Mouse (Mus musculus) heart, embryonic 16.5 days (tissue): ENCODE data around the gene Tmcc2. TPM values are rescaled to one million over a fixed set of nuclear protein-coding genes. Genes with fewer than 3 reads are reported as not detected.

Experiments
- ATAC-seq: fragments of 200-750 bp; cut with Nextera tagmentation; replicated peaks from 2 replicates; pipeline ENCODE4 v1.8.0; 2017; ENCODE audit warnings: moderate number of reproducible peaks; ENCODE audit not compliant: insufficient read depth, low FRiP score; ENCODE audit errors: extremely low read depth
- H3K27ac ChIP-seq: fragments of 300-500 bp; sonication (generic); 2 replicates; pipeline ENCODE4 v1.5.1; 2014; ENCODE audit warnings: mild to moderate bottlenecking, low read length, control low read depth, moderate library complexity
- H3K27me3 ChIP-seq: fragments of 300-500 bp; sonication (generic); 2 replicates; pipeline ENCODE4 v1.6.1; 2014; ENCODE audit warnings: low read length, mixed read lengths; ENCODE audit not compliant: control insufficient read depth, insufficient read depth
- H3K36me3 ChIP-seq: fragments of 300-500 bp; sonication (generic); 2 replicates; pipeline ENCODE4 v1.6.1; 2014; ENCODE audit not compliant: control insufficient read depth, insufficient read depth
- H3K4me1 ChIP-seq: fragments of 300-500 bp; sonication (generic); 2 replicates; pipeline ENCODE4 v1.6.1; 2014; ENCODE audit warnings: low read length, mixed read lengths; ENCODE audit not compliant: control insufficient read depth, insufficient read depth
- H3K4me2 ChIP-seq: fragments of 300-500 bp; sonication (generic); 2 replicates; pipeline ENCODE4 v1.6.1; 2014; ENCODE audit warnings: low read depth, mild to moderate bottlenecking, control low read depth, low read length
- H3K4me3 ChIP-seq: fragments of 300-500 bp; sonication (generic); 2 replicates; pipeline ENCODE4 v1.5.1; 2014; ENCODE audit warnings: mild to moderate bottlenecking, control low read depth, low read length
- H3K9ac ChIP-seq: fragments of 300-500 bp; sonication (generic); 2 replicates; pipeline ENCODE4 v1.6.1; 2014; ENCODE audit warnings: low read length, control low read depth
- H3K9me3 ChIP-seq: fragments of 300-500 bp; sonication (generic); replicated peaks from 2 replicates; pipeline ENCODE4 v1.6.1; 2016; ENCODE audit warnings: low read length; ENCODE audit not compliant: control insufficient read depth
- whole genome bisulfite sequencing: fragments of 180-500 bp; shearing (Covaris S2); extraction: QIAGEN DNeasy Blood & Tissue Kit; methylation state at CpG from one replicate; pipeline ENCODE4 v1.1.7; 2014; 5-methylcytosine and 5-hydroxymethylcytosine counted together
- polyA plus RNA-seq: library from polyadenylated mRNA; unstranded; fragments of >200 nt; fragmentation: Nextera tagmentation; extraction: Ambion mirVana; gene quantifications from 2 replicates; pipeline ENCODE4 v1.2.1, GENCODE M21; 2015

Tmcc2 gene
- polyA plus RNA-seq, 1 experiment from 2014 or later = 10.6 TPM

- Histone ChIP-seq H3K4me3 (no peak overlapping the region), H3K4me2 (no peak overlapping the region), H3K9ac (no peak overlapping the region), H3K27me3 (0 out of 2 replicates have a peak, but pooled peaks cover 3% of the 10 kb centered on the region), H3K4me1 (peaks cover 23% of the 10 kb centered on the region; the same call in 1 of the 2 replicates), H3K27ac (no peak overlapping the region), H3K36me3 (no peaks in the 10 kb centered on the region), H3K9me3 (no peaks in the 10 kb centered on the region)
- WGBS = 52% methylated on average over 5 of the region's 5 CpGs
- ATAC-seq = no peak
These were observed 71.8 kb downstream of the Tmcc2 start for GRCm38 (mm10) chr1:132319242-132319641.

GRCm38 (mm10) chr1:132317894-132318863 is 72.9 kb downstream of the Tmcc2 start:
- Histone ChIP-seq H3K36me3 (no peaks in the 10 kb centered on the region), H3K4me2 (peak overlapping the region; percentile 82; the same call in 1 of the 2 replicates), H3K27ac (peak overlapping the region; percentile 36; the same call in 1 of the 2 replicates), H3K9me3 (no peaks in the 10 kb centered on the region), H3K4me1 (peaks cover 23% of the 10 kb centered on the region; the same call in 1 of the 2 replicates), H3K27me3 (peaks cover 3% of the 10 kb centered on the region; the same call in 1 of the 2 replicates), H3K4me3 (no peak overlapping the region), H3K9ac (no peak overlapping the region)
- no peak for ATAC-seq
- 56% methylated on average over 8 of the region's 8 CpGs for WGBS

GRCm38 (mm10) chr1:132317413-132317812 is 73.7 kb downstream of the Tmcc2 start:
- Histone ChIP-seq H3K27ac (peak overlapping the region; percentile 36; the same call in 1 of the 2 replicates), H3K4me2 (peak overlapping the region; percentile 82), H3K4me1 (peaks cover 20% of the 10 kb centered on the region), H3K36me3 (no peaks in the 10 kb centered on the region), H3K9ac (0 out of 2 replicates have a peak overlapping the region, but pooled peaks have one; percentile 20), H3K4me3 (0 out of 2 replicates have a peak overlapping the region, but pooled peaks have one; percentile 69), H3K27me3 (peaks cover 3% of the 10 kb centered on the region; the same call in 1 of the 2 replicates), H3K9me3 (no peaks in the 10 kb centered on the region)
- no peak for ATAC-seq
- 56% methylated on average over 4 of the region's 4 CpGs for WGBS

DNA sequence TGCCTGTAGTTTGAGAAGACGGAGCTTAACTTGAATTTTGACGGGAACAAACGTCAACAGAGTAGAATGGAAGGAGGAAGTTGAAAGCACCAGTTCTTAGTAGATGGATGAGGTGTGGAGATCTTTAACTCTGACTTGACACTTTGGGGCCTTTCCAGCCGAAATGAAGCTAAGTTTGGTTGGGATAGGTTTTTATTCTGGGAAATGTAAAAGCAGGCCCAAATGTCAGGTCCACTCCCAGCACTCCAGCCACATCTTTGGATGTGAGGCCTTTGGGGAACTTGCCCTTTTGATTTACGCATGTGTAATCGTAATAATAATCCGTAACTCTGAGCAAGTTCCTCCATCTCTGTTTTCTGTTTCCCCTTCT is 74.5 kb downstream of the Tmcc2 start:
- peak overlapping the region; percentile 82 for H3K4me2 ChIP-seq
- peak overlapping the region; percentile 69 for H3K4me3 ChIP-seq
- peak overlapping the region; percentile 78 for H3K9ac ChIP-seq
- H3K27me3 ChIP-seq = peaks cover 3% of the 10 kb centered on the region; the same call in 1 of the 2 replicates
- 38% methylated on average over 7 of the region's 7 CpGs for WGBS
- no peaks in the 10 kb centered on the region for H3K9me3 ChIP-seq
- no peaks in the 10 kb centered on the region for H3K36me3 ChIP-seq
- no peak overlapping the region for H3K27ac ChIP-seq
- H3K4me1 ChIP-seq = peaks cover 28% of the 10 kb centered on the region
- no peak for ATAC-seq

GRCm38 (mm10) chr1:132315889-132316624 is 75.0 kb downstream of the Tmcc2 start, which contains the start of gene Nuak2:
Gene Nuak2 (plus strand): TSS chr1:132316126.
- under 1% methylated on average over 67 of the region's 67 CpGs for WGBS

GRCm38 (mm10) chr1:132312703-132313102 is 78.4 kb downstream of the Tmcc2 start:
- H3K36me3 ChIP-seq = no peaks in the 10 kb centered on the region
- peaks cover 28% of the 10 kb centered on the region for H3K4me1 ChIP-seq
- no peak for ATAC-seq
- 59% methylated on average over 3 of the region's 3 CpGs for WGBS
- no peak overlapping the region for H3K9ac ChIP-seq
- H3K27ac ChIP-seq = no peak overlapping the region; the same call in 1 of the 2 replicates
- H3K4me2 ChIP-seq = no peak overlapping the region
- no peak overlapping the region for H3K4me3 ChIP-seq
- peaks cover 3% of the 10 kb centered on the region; the same call in 1 of the 2 replicates for H3K27me3 ChIP-seq
- H3K9me3 ChIP-seq = no peaks in the 10 kb centered on the region

More at GRCm38 (mm10) chr1:132315889-132316624, 75.0 kb downstream of the Tmcc2 start, which contains the start of gene Nuak2:
- Histone ChIP-seq H3K27me3 (peaks cover 3% of the 10 kb centered on the region; the same call in 1 of the 2 replicates), H3K9ac (peak within 1 kb of the TSS; percentile 78), H3K4me1 (peaks cover 33% of the 10 kb centered on the region), H3K9me3 (no peaks in the 10 kb centered on the region), H3K4me3 (peak within 1 kb of the TSS; percentile 69), H3K36me3 (no peaks in the 10 kb centered on the region), H3K4me2 (peak within 1 kb of the TSS; percentile 82), H3K27ac (no peak within 1 kb of the TSS)
- peak; percentile 82 for ATAC-seq

GRCm38 (mm10) chr1:132312043-132312442 is 79.0 kb downstream of the Tmcc2 start:
- Histone ChIP-seq H3K9me3 (no peaks in the 10 kb centered on the region), H3K4me3 (no peak overlapping the region), H3K4me2 (0 out of 2 replicates have a peak overlapping the region, but pooled peaks have one; percentile 4), H3K4me1 (peaks cover 28% of the 10 kb centered on the region), H3K27ac (peak overlapping the region; percentile 61), H3K36me3 (no peaks in the 10 kb centered on the region), H3K9ac (no peak overlapping the region), H3K27me3 (peaks cover 3% of the 10 kb centered on the region)
- 0 out of 2 replicates have a peak, but pooled peaks have one; percentile 21 for ATAC-seq
- 8% methylated on average over 2 of the region's 2 CpGs for WGBS

DNA sequence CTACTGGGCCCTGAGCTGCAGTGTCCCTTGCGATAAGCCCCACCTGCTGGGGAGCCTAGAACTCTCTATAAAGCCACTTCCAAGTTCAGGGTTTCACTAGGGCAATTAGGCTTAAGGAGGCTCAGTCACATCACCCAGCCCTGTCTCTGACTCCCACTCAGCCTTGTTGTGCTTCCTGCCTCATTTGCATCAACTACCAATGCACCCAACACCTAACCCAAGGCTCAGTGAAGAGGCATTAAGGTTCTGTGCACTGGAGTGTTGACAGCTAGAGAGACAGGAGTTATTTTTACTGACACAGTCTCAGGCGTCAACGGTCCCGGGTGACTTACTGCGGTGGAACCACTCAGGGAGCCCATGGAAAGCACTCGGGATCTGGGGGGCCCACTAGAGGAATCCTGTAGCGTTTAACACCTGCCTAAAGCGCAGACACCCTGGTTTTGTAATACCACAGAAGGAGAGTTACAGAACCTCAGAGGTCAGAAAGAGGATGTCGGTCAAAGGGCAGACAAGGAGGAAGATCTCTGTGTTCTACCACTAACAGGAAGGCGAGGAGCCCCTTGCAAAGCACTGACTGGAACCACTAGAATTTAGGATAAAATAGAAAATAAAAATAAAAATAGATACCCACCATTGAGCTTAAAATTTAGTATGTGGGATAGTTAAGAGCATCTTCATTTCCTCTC is 79.8 kb downstream of the Tmcc2 start:
- whole genome bisulfite sequencing = 22% methylated on average over 10 of the region's 10 CpGs
- Histone ChIP-seq H3K4me1 (peaks cover 26% of the 10 kb centered on the region), H3K9me3 (no peaks in the 10 kb centered on the region), H3K4me2 (peak overlapping the region; percentile 1; the same call in 1 of the 2 replicates), H3K36me3 (no peaks in the 10 kb centered on the region), H3K27ac (peak overlapping the region; percentile 40; the same call in 1 of the 2 replicates), H3K4me3 (no peak overlapping the region), H3K27me3 (peaks cover 3% of the 10 kb centered on the region), H3K9ac (no peak overlapping the region)
- peak; percentile 52; the same call in 1 of the 2 replicates for ATAC-seq
